Mouse (Mus musculus) intestine, postnatal 0 days (tissue): ENCODE results near the gene Olfr16. TPM values are rescaled to one million over a fixed set of nuclear protein-coding genes. Genes with fewer than 3 reads are reported as not detected.

Experiments used
- ATAC-seq: fragments of 200-750 bp; cut with Nextera tagmentation; 2 replicates; pipeline ENCODE4 v1.8.0; 2017; ENCODE audit warnings: mild to moderate bottlenecking, moderate TSS enrichment, moderate library complexity
- H3K27ac ChIP-seq: fragments of 300-500 bp; sonication (generic); 2 replicates; pipeline ENCODE4 v1.5.1; 2014; ENCODE audit warnings: mild to moderate bottlenecking, low read depth, low read length, moderate library complexity
- H3K27me3 ChIP-seq: fragments of 300-500 bp; sonication (generic); replicated peaks from 2 replicates; pipeline ENCODE4 v1.6.1; 2014; ENCODE audit warnings: low read length, mixed read lengths; ENCODE audit not compliant: control insufficient read depth, insufficient read depth
- H3K36me3 ChIP-seq: fragments of 300-500 bp; sonication (generic); 2 replicates; pipeline ENCODE4 v1.6.1; 2014; ENCODE audit warnings: mild to moderate bottlenecking, moderate library complexity; ENCODE audit not compliant: control insufficient read depth, insufficient read depth
- H3K4me1 ChIP-seq: fragments of 300-500 bp; sonication (generic); replicated peaks from 2 replicates; pipeline ENCODE4 v1.6.1; 2014; ENCODE audit warnings: antibody characterized with exemption, low read length, mixed read lengths; ENCODE audit not compliant: control insufficient read depth, insufficient read depth
- H3K4me2 ChIP-seq: fragments of 300-500 bp; sonication (generic); replicated peaks from 2 replicates; pipeline ENCODE4 v1.6.1; 2014; ENCODE audit warnings: low read depth, mild to moderate bottlenecking, moderate library complexity
- H3K4me3 ChIP-seq: fragments of 300-500 bp; sonication (generic); 2 replicates; pipeline ENCODE4 v1.5.1; 2014; ENCODE audit warnings: low read depth, low read length
- H3K9ac ChIP-seq: fragments of 300-500 bp; sonication (generic); 2 replicates; pipeline ENCODE4 v1.6.1; 2014; ENCODE audit warnings: mild to moderate bottlenecking, low read depth, low read length
- H3K9me3 ChIP-seq: fragments of 300-500 bp; sonication (generic); 2 replicates; pipeline ENCODE4 v1.6.1; 2016; ENCODE audit warnings: mixed run types; ENCODE audit not compliant: control insufficient read depth
- CTCF ChIP-seq: sonication (generic); IDR thresholded peaks from 2 replicates; pipeline ENCODE4 v1.5.1; 2016; ENCODE audit warnings: low read depth, mild to moderate bottlenecking, control low read depth, antibody characterized with exemption, moderate library complexity
- WGBS: fragments of 180-500 bp; shearing (Covaris S2); extraction: QIAGEN DNeasy Blood & Tissue Kit; methylation state at CpG from one replicate; pipeline ENCODE4 v1.1.7; 2014; 5-methylcytosine and 5-hydroxymethylcytosine counted together
- polyA plus RNA-seq: library from polyadenylated mRNA; unstranded; fragments of >200 nt; fragmentation: Nextera tagmentation; extraction: Ambion mirVana; gene quantifications from 2 replicates; pipeline ENCODE4 v1.2.1, GENCODE M21; 2015

Gene Olfr16
- polyA plus RNA-seq, 1 experiment from 2014 or later = not detected

GRCm38 (mm10) chr1:172960452-172960851, 10.2 kb downstream of the Olfr16 start:
- ATAC-seq = no peak

DNA sequence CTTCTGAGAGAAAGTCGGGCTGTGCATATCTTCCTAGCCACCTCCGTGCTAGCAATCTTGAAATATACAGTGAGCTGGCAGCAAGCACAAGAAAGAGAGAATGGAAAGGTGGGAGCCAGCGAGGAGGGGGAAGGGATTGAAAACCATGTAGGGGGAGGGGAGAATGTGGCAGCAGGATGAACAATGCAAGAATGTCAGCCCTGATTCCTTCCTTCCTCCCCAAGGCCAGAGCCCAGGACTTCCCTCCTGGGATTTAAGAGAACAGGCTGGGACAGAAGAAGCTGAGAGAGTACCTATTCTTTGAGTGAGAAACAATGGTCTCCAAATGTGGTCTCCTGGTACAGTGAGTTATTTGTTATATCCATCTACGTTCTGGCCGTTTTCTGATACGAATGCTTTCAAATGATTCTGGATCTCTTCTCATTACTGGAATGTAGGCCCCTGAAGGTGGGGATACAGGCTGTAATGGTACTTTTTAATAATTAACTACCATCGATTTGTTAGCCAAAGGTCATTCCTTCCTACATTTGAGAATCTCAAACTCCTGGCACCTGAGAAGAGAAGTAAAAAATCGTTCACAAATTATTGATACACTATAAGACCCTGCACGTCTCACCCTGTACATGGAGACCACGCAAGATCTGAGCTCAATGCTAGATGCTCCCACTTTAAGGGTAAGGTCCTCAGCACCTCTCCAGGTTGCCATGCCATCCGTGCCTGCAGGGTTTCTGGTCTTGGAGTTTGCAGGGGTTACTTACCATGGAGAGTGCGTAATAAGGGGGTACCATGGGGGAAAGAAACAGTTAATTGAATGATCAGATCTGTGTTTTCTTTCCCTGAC, 39.8 kb downstream of the Olfr16 start:
- Histone ChIP-seq H3K27me3 (no peaks in the 10 kb centered on the region), H3K9ac (no peak overlapping the region), H3K27ac (peak overlapping the region; percentile 41; the same call in 1 of the 2 replicates), H3K36me3 (no peaks in the 10 kb centered on the region), H3K4me1 (no peaks in the 10 kb centered on the region), H3K4me3 (peak overlapping the region; percentile 25; the same call in 1 of the 2 replicates), H3K4me2 (peak overlapping the region; percentile 52), H3K9me3 (no peaks in the 10 kb centered on the region)
- ATAC-seq = peak; percentile 61
- TF ChIP-seq CTCF = no peak
- WGBS = 37% methylated on average over 12 of the region's 12 CpGs

More at GRCm38 (mm10) chr1:172960452-172960851, 10.2 kb downstream of the Olfr16 start:
- Histone ChIP-seq H3K4me3 (no peak overlapping the region), H3K27ac (no peak overlapping the region), H3K4me2 (no peak overlapping the region), H3K9ac (no peak overlapping the region), H3K4me1 (no peaks in the 10 kb centered on the region), H3K9me3 (no peaks in the 10 kb centered on the region), H3K36me3 (no peaks in the 10 kb centered on the region), H3K27me3 (no peaks in the 10 kb centered on the region)
- no peak for TF ChIP-seq CTCF
- WGBS = 31% methylated on average over 1 of the region's 1 CpGs

DNA sequence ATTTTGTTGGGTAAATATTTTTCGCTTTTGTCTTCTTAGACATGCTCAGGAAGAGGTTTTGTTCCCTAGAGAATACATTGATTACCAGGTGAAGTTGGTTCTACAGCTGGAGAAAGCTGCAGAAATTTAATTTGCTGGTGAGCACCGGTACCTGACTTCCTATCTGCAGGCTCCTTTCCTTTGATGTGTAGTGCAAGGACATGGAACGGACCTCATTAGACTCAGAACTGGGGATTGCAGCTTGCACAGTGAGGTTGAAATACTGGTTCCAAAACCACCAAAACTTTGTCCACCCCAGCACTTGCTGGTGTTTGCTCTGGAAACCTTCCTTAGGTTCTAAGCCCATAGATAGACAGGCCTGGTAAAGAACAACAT, 40.4 kb downstream of the Olfr16 start:
- H3K4me1 ChIP-seq = no peaks in the 10 kb centered on the region
- no peak overlapping the region for H3K9ac ChIP-seq
- H3K36me3 ChIP-seq = no peaks in the 10 kb centered on the region
- TF ChIP-seq CTCF = no peak
- no peak for ATAC-seq
- H3K9me3 ChIP-seq = no peaks in the 10 kb centered on the region
- H3K27me3 ChIP-seq = no peaks in the 10 kb centered on the region
- peak overlapping the region; percentile 25; the same call in 1 of the 2 replicates for H3K4me3 ChIP-seq
- no peak overlapping the region for H3K27ac ChIP-seq
- 45% methylated on average over 3 of the region's 3 CpGs for WGBS
- H3K4me2 ChIP-seq = peak overlapping the region; percentile 52

Other genes with a start within 250 kb of the Olfr16 start
- gene Apcs, start 55.4 kb upstream of the Olfr16 start, polyA plus RNA-seq = 14.0 and 14.8 TPM in 2 replicates
- not detected in 2 replicates for gene Olfr1408, start 187.0 kb downstream of the Olfr16 start, polyA plus RNA-seq
- gene Olfr1406, start 240.2 kb downstream of the Olfr16 start, polyA plus RNA-seq = not detected in 2 replicates
- gene Olfr218, start 247.4 kb downstream of the Olfr16 start, polyA plus RNA-seq = not detected in 2 replicates